Mouse (Mus musculus) T-cell, adult 2 months (primary cell): Measurements from ENCODE around the gene Apoo.
A peak's percentile ranks its signal among the peaks of the same experiment; 100 is the strongest.
"Not testable (repeated sequence)": the region's sequence is repeated elsewhere in the genome, so short reads cannot be mapped to it uniquely, and the experiment has no call there.

Experiments used
- DNase-seq: peaks from one replicate; pipeline ENCODE4 v3.0.0; 2022; ENCODE audit warnings: low spot score

Apoo gene

DNA sequence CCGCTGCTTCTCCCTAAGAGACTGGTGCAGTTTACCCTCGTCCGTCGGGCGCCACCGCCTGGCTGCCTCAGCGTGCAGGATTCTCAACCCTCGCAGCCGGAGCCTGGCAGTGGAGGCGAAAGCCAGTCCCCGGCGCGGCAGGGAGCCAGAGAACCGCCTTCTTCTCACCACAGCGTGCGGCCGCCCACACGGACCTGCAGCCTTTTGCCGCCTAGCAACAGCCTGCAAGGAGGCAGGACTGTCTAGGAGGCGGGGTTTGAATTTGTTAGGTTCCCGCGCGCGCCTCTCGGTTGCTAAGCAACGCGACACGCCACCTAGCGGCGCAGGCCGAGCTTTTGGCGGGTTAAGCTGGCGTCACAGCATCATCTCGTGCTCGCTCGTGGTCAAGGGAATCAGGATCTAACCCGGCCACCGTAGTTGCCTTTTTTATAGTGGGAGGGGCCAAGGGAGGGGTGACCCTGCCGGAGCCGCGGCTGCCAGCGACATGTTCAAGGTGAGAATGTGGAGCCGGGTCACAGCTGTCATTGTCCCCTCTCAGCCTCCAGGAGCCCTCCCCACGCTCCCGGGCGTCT lies at the start of gene Apoo, which contains the start of gene Fam90a1b:
Gene Apoo, plus strand, starts transcription at position 448 of the 572 bp plus-strand sequence.
Gene Fam90a1b, minus strand, starts transcription at position 108 of the 572 bp plus-strand sequence.
- peak; percentile 97 for DNase-seq

DNA sequence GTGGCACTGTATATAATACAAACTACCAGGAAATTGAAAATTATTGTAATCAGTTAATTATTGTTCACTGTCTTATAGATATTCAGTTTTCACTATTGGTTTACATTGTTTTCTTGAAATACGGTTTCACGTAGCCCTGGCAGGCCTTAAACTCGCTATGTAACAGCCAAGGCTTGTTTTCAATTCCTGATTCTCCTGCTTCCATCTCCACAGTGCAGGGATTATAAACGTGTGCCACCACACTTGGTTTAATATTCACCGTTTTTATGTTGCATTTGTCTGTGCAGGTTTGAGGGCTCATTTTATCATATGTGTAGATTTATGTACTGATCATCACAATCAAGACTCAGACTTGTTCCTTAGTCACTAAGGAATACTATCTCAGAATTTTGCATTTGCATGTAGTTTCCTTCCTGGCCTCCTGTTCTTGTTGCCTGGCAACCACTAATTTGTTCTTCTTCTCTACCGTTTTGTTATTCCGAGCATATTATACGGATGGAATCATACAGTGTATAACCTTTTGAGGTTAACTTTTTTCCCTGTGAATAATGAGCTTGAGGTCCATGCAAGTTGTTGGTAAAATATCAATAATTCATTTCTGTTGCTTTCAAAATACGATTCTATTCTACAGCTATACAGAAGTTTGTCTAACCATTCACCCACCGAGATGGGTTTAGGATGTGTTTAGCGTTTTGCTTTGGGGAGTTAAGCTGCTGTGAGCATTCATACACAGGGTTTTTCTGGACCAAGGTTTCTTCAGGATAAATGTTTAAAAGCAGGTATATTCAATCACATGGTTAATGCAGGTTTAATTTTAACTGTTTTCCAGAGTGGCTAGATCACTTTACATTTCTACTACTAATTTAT lies 45.6 kb upstream of the Apoo start:
- no peak for DNase-seq

DNA sequence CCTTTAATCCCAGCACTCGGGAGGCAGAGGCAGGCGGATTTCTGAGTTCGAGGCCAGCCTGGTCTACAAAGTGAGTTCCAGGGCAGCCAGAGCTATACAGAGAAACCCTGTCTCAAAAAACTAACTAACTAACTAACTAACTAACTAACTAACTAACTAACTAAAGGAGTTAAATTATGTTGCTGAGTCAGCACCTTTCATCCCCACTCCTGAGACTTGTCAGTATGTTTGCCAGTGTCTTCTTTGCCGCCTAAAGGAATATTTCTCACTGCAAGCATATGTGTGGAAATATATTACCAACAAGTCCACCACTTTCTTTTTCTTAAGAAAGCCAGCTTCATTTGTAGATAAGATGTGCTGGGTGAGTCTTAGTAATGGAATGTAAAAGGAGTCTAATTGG lies 23.3 kb upstream of the Apoo start:
- not testable (repeated sequence) for DNase-seq

DNA sequence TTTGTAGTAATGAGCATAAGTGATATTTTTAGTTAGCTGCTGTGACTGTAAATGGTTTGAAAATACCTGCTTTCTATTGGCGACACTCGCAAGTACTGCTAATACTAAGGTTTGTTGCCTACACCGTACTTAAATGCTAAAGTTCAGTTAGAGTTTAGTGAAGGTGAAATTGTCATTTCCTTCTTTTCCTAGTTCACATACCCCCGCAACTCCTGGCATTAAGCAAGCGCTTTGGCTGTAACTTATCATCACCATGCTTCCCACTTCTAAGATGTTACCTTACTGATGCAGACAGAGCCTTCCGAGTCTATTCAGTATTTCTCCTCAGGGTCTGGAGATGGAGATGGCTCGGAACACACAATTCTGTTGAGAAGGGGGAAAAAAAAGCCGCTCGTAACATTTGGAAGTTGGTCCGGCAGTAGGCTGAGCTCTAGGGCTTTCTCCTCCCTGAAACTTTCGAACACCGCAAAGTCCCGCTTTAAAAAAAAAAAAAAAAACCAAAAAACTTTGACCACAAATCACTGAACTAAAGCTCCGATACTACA lies 1.5 kb upstream of the Apoo start:
- no peak for DNase-seq

DNA sequence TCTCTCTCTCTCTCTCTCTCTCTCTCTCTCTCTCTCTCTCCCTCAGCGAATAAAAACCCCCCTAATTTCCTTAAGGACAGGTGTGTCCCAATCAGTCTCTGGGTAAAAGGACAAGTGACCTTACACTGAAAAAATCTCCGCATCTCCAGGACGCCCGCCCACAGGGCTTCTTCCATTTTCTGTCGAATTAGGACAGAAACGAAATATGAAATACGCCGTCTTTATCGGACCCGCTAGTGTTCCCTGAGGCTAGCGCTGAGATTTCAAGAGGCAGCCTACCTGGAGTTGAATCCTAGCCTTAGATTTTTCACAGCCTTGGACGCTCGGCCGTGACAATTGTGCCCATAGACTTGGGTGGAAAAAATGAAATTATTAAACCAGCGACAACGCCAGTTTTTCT lies 888 bp upstream of the Apoo start:
- DNase-seq: no peak

DNA sequence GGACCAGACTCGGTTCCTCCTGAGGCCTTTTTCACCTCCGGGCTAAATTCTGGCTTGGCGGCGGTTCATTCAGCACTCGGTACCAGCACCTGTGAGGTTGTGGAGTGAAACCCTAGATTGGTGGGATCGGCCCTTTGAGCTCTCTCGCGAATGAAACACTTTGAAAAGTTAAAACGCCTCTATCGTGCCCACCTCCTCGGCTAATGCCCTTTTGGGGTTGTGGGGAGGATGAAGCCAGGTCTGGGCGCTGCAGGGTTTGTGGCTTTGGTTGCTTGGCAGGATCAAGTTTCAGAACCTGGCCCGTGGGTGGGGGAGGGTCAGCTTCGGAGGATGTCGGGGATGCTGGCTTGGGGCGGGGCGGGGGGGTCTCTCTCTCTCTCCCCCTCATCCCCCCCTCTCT lies 331 bp downstream of the Apoo start:
- no peak for DNase-seq

DNA sequence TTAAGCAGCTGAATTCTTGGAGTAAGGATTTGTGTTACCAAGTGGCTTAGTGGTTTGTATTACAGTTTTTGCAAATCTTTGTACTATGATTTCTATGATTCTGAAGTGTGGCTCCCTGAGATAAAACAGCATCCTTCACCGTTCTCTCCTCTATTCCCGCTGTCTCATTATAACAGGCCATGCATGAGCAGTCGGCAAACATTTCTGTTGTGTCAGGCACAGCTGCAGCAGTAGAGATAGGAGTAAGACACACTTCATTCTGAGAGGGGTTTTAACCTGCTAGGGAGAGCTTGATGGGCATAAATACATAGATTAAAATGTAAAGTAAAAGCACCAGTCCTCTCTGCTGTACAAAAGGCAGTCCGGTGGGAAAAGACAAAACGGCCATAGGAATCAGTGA lies 11.8 kb downstream of the Apoo start:
- DNase-seq: no peak

DNA sequence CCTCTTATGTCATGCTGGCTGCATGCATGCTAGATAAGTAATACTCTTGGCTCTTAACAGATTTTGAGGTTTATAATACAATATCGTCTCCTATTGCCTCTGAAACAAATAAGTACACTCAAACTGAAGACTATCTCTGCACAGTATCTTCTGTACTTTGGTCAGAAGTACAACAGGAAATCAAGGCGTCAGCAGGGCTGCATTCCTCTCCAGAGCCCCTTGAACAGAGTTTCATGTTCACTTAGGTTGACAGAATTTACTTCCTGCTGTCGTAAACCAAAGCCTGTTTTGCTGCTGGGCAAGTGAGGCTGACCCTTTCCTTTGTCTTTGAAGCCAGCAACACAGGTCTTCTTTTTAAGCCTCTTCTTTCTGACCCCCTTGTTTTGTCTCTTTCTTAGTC lies 42.1 kb downstream of the Apoo start:
- DNase-seq: no peak

DNA sequence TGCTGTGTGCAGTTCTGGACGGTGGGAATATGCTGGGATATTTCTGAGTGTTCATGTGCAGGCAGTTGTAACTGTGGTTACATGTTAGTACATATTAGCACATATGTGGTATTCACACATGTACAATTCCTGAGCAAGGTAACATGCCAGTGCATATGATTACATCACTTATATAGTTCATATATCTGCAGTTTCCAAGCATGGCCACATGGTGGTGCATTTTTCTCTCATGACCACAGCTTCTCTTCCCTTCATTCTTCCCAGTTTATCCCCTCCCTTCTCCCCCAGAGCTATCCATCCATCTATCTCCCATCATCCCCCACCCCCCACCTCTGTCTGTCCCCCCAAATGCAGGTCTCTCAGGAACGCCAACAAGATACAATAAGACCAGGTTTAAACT lies 53.3 kb downstream of the Apoo start:
- DNase-seq: no peak

DNA sequence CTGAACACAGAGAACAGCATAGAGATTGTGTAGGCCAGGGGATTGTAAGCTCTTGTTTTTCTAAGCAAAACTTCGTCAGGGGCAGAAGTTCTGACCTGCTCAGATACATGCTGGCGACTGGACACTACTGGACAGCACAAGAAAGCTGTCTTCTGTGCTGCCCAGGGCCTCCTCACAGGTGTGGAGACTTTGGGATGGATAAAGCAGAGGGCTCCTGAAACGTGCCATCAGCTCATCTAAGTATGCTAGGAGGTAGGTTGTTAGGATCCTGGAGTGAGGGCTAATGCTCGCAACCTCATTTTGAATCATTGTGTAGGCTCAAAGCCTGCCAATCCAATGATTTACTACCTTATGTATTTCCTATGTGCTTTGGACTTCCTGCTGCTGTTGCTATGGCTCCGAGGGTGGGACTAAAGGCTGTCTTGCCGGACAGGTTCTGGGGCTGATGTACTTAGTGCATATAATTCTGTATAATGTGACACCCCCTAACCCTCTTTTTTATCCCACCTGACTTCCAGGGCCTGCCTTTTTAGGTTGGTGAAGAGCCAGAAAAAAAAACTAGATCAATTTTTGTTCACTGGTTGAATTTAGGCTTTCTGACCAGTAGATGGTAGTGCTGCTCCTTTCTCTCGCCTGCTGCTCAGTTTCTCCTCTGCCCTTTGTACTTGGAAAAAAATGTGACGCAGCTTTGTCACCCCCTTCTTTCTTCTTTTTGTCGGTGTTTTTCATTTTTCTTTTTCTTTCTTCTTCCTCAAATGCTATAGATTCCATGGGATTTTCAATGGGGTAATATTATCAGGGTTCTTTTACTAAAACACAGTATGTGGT lies 64.8 kb downstream of the Apoo start:
- peak; percentile 0 for DNase-seq

DNA sequence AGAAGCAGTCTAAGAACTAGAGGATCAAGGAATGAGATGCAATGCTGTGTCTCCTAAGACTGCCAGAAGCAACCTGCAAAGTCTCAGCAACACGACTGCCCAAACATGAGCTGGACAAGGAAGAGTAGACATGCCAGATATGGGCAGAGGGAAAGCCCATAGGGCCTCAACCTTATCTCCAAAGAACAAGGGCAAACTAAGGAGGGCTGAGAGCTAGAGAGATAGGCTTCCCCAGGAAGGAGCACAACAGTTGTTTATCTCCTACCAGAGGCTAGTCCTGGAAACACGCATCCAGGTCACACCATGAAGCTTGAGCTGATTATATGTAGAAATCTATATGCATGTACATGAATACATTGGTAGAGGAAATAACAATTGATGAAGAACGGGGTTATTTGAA lies 78.5 kb downstream of the Apoo start:
- DNase-seq: not testable (repeated sequence)

DNA sequence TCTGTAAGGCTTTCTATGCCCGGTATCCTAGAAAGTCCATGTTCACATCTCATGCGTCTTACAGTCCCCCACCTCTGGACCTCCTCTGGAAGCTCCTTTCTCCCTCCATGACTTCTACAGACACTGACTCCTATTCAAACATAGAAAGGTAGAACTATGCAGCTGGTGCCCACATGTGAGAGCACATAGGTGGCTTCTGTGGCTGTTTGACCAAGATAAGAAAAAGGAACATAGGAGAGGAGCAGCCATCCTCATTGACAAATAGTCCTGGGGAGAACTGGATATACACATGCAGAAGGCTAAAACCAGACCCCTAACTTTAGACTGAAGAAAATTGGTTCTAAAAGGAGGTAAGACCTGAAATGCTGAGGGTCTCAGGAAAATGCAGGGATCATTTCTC lies 79.1 kb downstream of the Apoo start:
- not testable (repeated sequence) for DNase-seq

DNA sequence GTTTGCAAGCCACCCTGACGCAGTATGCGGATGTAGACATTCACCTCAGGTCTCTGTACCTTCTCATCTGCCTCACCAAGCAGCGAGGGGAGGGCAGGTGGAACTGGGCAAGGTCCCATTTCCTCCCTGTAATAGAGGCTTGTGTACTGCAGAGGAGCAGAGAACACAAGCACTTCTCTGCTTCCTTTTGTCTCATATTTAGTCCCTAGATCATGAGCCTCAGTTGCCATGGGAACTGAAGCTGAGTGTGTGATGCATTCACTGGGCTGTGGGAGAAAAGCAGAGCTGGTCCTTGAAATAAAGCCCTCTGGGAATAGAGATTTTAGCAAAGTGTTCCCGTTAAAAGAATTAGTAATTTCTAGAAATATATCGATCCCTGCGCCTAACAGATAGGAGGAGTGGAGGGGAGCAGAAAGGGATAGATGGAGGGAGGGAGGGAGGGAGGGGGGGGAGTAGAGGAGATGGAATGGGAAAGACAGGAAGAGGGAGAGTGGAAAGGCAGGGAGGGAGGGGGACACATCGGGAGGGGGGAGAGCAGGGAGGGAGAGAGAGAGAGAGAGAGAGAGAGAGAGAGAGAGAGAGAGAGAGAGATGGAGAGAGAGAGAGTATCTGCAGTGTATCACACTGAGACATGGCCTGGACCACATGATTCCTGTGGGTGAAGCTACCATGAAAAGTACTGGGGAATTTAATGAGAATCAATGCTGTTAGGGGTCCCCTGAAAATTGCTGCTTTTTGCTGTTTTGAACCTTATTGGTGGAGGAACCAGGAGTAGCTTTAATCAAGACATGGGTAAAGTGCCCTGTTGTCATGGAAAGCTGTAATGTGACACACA lies 83.3 kb downstream of the Apoo start:
- not testable (repeated sequence) for DNase-seq

DNA sequence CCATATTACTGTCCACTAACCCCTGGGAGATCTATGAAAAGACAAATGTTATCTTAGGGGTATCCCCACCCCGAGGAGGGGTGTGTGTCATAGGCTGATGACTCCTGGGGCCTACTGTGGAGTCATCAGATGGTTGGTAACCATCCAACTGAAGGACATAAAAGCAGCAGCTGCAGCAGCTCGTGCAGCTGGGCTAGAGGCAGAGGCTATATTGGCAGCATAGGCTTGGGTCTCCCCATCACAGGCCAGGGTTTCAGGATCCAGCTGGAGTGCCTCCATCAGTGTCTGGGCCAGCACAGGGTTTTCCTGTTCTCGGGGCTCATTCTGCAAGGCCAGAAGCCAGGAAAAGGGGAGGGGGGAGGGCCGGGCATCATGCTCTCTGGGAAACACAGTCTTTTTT lies 92.4 kb downstream of the Apoo start:
- DNase-seq: no peak

DNA sequence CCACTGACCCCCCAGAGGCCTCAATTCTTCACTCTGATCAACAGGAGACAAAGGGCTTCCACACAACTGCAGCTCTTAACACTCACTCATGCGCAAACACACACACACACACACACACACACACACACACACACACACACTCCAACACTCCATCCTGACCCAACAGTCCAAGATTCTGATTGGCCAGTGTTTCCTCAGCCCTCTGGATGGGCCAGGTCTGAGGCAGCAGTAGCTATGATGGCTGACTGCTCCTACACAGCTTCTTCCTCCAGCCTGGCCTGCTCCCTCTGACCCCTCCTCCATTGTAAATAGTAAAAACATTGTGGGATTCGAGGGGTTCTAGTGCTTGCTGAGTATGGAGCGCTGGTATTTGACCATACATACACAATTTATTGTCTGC lies 94.6 kb downstream of the Apoo start:
- DNase-seq: not testable (repeated sequence)

DNA sequence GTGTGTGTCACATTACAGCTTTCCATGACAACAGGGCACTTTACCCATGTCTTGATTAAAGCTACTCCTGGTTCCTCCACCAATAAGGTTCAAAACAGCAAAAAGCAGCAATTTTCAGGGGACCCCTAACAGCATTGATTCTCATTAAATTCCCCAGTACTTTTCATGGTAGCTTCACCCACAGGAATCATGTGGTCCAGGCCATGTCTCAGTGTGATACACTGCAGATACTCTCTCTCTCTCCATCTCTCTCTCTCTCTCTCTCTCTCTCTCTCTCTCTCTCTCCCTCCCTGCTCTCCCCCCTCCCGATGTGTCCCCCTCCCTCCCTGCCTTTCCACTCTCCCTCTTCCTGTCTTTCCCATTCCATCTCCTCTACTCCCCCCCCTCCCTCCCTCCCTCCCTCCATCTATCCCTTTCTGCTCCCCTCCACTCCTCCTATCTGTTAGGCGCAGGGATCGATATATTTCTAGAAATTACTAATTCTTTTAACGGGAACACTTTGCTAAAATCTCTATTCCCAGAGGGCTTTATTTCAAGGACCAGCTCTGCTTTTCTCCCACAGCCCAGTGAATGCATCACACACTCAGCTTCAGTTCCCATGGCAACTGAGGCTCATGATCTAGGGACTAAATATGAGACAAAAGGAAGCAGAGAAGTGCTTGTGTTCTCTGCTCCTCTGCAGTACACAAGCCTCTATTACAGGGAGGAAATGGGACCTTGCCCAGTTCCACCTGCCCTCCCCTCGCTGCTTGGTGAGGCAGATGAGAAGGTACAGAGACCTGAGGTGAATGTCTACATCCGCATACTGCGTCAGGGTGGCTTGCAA lies 95.9 kb downstream of the Apoo start:
- not testable (repeated sequence) for DNase-seq
